Mouse (Mus musculus) liver, embryonic 14.5 days (tissue): Measurements from ENCODE around the gene Nras.

ENCODE experiments used
- CTCF ChIP-seq: IDR thresholded peaks from 2 replicates; pipeline ENCODE4 v1.5.1; 2016; ENCODE audit warnings: antibody characterized with exemption, low read depth, control low read depth
- EP300 ChIP-seq: IDR thresholded peaks from 2 replicates; pipeline ENCODE4 v1.6.1; 2016; ENCODE audit warnings: antibody characterized with exemption, low read depth

- TF ChIP-seq CTCF, result no peak
- no peak for TF ChIP-seq EP300
Measured at GRCm38 (mm10) chr3:103098662-103099061, 40.6 kb downstream of the Nras start.
